Mouse (Mus musculus): ENCODE data around the gene Gm20532.

Gene Gm20532

DNA sequence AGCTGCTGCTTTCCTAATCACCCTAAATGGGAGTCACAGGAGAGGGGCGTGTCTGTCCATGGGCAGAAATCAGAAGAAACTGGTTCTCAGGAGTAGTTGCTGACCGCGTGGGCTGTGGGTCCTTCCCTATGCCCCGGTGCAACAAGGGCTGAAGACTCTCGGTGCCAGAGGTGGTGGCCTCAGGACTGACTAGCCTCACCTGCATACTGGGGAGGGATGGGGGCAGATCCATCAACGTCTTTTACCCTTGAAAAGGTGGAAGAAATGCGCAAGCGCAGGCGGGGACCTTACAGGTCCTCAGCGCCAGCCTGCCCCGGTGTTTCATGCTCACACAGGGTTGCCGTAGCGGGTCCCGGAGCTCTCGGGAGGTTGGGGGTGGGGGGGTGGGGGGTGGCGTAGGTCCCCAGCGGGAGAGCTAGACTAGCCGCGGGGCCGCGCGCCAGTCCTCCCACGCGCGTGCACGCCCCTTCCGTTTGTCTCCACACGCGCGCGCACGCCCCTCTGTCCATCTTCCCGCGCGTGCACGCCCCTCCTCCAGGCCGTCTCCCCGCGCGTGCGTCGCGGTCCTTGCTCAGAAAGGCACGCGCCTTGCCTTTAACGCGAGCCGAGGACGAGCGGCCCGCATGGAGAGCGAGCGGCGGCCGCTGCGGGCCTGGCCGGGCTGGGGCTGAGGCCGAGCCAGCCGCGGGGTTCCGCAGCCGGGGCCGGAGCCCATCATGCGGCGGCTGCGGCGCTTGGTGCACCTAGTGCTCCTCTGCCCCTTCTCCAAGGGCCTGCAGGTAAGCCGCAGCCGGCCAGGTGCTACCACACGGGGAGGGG, 41.7 kb downstream of the Gm20532 start, which contains the start of gene Fam69b:
TSS of gene Fam69b (plus strand) at position 537 of the 819 bp plus-strand sequence.
- peak; percentile 86 for DNase-seq

DNA sequence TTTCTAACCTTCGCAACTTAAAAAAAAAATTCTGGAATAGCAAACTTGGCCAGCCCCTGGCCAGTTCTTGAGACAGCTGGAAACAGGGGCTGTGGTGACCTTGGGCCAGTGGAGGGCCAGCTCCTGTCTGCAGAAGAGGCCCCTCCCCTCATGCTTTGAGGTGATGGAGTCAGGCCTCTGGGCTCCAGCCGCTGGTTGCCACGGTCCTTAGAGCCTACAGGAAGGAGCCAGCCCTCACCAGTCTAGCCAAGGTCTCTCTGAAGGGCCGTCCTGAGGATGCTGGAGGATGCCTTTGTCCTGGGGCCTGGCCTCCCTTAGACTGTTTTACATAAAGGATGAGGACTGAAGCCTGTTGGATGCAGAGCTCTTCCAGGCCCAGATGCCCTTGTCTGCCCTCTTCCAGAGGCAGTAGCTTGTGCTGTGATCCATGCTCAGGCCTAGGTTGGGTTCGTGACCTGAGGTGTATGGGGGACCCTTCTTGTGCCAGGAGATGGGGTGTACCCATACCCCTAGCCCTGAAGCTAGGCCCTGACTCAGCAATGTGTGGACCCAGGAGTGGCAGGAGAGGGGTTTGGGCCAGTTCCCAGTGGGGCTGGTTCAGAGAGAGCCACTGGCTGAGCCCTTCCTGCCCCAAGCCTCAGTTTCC, 42.5 kb downstream of the Gm20532 start:
- no peak for DNase-seq

DNA sequence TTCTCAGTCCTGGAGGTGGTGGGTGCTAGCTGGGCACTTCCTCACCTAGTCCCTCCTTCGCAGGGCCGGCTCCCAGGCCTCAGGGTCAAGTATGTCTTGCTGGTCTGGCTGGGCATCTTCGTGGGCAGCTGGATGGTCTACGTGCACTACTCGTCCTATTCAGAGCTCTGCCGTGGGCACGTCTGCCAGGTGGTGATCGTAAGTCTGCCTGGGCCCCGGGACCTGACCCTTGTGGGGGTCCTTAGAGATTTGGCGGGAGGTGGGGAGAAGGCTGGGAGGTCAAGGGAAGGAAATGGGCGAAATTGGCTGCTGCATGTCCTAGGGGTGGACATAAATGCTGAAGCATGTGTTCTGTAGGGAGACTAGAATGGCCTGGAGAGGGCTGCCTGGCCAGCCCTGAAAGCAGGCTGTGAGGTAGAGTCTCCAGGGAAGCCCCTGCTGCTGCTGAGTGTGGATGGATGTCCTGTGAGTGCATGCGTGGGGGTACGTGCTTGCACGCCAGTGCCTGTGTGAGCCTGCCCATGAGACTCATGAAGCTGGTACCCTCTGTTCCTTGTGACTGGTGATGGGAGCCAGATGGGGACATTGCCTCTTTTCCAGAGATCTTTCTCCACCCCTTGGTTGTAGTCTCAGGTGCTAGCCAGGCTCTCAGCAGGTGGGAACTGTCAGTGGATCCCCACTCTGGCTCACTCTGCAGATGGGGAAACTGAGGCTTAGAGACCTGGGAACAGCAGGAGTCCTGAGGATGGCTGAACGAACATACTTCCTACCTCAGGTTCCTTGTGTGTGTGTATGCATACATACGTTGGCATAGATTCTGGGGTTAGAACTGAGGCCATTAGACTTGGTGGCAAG, 46.3 kb downstream of the Gm20532 start:
- no peak for DNase-seq

- DNase-seq = no peak
Measured at GRCm38 (mm10) chr2:26633953-26634530, 47.6 kb downstream of the Gm20532 start.

- DNase-seq = no peak
Measured at GRCm38 (mm10) chr2:26634629-26635488, 48.4 kb downstream of the Gm20532 start.

DNA sequence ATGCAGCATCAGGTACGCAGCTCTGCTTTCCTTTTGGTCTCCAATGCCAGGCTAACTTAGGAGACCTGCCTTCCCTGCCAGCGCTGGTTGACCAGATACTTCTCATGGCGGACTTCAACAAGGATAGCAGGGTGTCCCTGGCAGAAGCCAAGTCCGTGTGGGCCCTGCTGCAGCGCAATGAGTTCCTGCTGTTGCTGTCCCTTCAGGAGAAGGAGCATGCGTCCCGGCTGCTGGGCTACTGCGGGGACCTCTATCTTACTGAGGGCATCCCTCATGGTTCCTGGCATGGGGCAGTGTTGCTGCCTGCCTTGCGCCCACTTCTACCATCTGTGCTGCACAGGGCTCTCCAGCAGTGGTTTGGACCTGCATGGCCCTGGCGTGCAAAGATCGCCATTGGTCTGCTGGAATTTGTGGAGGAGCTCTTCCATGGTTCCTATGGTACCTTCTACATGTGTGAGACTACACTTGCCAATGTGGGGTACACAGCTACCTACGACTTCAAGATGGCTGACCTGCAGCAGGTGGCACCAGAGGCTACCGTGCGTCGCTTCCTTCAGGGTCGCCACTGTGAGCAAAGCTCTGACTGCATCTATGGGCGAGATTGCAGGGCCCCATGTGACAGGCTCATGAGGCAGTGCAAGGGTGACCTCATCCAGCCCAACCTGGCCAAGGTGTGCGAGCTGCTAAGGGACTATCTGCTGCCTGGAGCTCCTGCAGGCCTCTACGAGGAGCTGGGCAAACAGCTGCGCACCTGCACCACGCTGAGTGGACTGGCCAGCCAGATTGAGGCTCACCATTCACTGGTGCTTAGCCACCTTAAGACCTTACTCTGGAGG, 49.3 kb downstream of the Gm20532 start:
- no peak for DNase-seq

DNA sequence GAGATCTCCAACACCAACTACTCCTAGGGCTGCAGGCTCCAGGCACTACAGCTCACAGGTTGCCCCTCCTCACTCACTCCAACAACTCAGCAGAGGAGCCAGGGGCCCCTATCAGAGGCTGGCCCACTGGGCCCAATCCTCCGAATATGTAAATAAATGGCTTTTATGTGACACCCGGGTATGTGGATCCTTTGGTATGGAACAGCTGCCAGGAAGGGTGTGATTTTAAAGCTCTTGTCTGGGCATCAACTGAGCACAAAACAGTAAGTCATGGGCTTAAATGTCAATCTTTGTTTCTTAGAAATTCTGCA, 49.8 kb downstream of the Gm20532 start:
- no peak for DNase-seq

- DNase-seq = no peak
Measured at GRCm38 (mm10) chr2:26637316-26637932, 51.0 kb downstream of the Gm20532 start.

DNA sequence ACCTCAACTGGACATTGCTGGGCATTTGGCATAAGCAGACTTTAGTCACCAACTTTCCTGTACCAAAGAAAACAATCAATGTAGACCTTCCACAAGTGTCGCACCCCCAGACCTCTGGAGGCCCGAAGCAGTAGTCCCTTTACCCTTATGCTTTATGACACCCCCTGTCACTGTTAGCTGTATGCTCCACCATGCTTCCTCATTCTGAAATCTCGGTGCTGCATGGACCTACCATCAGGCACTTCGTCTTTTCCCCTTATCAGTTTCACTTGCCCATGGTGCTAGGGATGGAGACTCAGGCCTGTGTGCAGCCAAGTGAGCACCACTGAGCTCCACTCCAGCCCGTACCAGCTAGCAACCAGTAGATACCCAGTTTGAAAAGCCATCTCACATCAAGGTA, 51.6 kb downstream of the Gm20532 start:
- no peak for DNase-seq

DNA sequence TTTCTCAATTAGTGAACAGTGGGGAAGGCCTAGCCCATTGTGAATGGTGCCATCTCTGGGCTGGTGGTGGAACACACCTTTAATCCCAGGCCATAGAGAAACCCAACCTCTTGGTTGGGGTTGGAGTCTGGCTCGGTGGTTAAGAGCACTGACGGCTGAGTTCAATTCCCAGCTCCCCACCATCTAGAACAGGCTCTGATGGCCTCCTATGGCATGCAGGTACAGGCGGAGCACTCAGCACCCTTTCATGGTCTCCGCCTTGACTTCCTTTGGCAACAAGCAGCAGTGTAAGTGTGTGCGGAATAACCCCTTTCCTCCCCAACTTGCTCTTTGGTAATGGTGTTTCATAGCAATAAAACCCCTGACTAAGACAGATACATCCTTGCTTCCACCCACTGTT, 52.1 kb downstream of the Gm20532 start:
- no peak for DNase-seq

GRCm38 (mm10) chr2:26639083-26639482, 52.6 kb downstream of the Gm20532 start:
- DNase-seq = no peak

DNA sequence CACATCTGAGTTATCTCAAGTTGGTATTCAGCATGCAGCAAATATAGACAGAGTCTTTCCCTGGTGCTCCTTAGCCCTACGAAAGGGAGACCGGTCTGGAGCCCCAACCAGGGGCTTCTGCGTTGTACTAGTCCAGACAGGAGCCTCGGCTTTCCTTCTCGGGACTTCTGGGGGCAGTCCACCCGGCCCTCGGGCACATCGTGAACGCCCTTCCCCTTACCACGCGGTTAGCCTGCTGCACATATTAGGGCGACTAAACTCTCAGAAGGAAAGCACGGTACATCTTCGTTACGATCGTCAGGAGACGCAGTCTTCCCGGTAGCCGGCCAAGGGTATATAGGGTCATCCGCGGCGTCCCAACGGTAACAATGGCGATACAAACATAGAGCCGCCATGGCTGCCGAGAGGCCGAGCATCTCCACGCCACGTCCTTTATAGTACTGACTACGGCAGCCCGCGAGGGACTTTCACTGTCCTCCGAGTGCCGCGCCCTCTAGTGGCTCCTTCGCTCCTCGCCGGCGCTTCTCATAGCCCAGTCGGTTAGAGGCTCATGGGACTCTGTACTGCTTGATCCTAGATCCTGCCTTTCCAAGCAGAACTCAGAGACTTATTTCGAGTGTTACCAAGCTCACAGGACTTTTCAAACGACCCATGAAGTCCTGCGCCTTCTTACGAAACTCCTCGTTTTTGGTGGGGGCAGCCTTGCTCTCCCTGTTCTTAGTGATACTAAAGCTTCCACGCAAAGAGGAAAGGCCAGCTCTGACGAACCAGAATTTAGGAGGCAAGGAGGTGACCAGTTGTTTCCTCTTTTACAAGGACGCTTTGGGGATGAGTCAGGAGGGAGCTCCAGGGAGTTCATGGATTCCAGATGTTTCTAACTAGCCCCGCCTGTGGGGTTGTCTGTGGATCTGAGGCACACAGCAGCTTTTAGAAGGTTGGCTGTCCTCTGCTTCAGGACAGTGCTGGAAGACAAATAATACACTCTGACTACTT, 53.7 kb downstream of the Gm20532 start:
- peak; percentile 98 for DNase-seq

DNA sequence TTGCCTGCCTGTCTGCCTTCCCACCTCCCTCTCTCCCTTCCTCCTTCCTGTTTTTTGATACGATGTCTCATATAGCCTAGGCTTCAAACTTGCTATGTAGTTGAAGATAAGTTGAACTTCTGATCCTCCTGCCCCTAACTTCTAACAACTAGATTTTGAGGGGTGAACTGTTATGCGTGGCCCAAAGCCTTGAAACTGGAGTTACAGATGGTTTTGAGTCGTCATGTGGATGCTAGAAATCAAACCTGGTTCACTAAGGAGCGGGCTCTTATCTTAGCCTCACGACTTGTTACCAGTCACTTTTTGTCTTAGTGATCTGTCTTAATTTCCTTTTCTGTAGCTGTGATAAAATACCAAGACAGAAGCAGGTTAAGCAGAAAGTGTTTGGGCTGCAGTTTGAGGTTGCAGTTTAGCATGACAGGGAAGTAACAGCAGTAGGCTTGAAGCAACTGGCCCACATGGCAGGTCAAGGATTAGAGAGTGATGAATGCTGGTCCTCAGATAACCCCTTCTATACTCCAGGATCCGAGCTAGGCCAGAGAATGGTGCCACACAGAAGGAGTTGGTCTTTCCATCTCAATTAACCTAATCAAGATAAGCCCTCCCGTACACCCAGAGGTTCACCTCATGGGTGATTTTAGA, 54.7 kb downstream of the Gm20532 start:
- no peak for DNase-seq

- no peak for DNase-seq
Measured at GRCm38 (mm10) chr2:26643942-26644341, 57.5 kb downstream of the Gm20532 start.

DNA sequence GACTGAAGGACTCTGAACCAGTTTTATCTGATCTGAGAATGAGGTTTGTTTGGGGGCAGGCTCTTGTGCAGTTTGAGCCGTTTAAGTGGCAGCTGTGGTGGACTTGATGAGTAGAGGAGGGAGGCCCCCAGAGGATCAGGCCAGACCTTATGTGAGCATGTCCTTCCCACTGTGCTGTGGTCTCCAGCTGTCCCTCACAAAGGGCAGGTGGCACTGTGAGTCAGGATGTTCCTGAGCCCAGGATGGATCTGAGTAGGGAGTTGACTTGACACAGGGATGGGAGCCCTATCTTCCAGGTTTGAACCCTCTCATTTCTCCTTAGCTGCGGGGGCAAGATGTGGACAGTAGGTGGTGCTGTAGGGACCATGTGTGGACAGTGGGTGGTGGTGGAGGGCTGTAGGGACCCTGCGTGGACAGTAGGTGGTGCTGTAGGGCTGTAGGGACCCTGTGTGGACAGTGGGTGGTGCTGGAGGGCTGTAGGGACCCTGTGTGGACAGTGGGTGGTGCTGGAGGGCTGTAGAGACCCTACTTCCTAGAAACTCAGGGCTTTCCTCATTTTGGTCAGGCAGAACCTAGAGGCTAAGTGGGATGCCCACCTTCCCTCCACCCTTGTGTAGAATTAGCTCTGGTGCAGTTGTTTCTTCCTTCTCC, 60.3 kb downstream of the Gm20532 start:
- DNase-seq = peak; percentile 59

DNA sequence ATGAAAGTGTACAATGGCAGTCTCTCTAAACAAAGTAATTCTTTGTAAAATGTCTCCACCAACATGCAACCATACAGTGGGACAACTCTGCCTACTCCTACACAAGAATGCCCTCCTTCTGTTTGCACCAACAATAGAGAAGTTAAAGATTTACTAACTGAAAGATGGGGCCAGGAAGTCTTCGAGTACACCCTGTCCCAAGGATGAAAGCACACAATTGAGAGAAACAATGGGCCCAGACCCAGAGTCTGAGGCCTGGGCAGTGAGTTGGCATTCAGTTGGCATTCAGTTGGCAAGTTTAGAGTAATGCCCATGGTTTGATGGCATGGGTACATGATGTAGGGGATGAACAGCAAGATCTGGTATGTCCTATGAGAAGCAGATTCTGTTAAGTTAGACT, 68.2 kb downstream of the Gm20532 start:
- no peak for DNase-seq

DNA sequence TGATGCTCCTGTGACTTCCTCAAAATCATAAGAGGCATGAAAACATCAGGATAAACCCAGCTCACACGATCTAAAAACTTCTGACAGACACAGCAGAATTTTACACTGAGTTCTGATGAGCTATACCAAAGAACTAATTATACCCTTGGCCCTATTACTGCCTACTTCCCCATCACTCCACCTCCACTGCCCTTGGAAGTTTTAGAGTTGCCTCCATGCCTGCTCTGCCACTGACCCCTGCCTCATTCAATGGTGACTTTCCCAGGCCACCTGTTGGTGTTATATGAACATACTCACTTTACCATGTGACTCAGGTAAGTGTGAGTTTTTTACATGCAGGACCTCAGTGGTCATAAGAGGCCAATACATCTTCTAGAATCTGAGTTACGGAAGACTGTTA, 71.0 kb downstream of the Gm20532 start:
- no peak for DNase-seq

- DNase-seq = no peak
Measured at GRCm38 (mm10) chr2:26661143-26661752, 74.8 kb downstream of the Gm20532 start.

Data from cerebellum, adult 8-10 months (tissue).